Mouse (Mus musculus): Measurements from ENCODE around the gene Ccnt1. TPM values are rescaled to one million over a fixed set of nuclear protein-coding genes. Genes with fewer than 3 reads are reported as not detected.
A peak's percentile ranks its signal among the peaks of the same experiment; 100 is the strongest.

Ccnt1 gene
- total RNA-seq, 2 experiments from 2014 or later = 37.2 to 41.1 TPM

DNA sequence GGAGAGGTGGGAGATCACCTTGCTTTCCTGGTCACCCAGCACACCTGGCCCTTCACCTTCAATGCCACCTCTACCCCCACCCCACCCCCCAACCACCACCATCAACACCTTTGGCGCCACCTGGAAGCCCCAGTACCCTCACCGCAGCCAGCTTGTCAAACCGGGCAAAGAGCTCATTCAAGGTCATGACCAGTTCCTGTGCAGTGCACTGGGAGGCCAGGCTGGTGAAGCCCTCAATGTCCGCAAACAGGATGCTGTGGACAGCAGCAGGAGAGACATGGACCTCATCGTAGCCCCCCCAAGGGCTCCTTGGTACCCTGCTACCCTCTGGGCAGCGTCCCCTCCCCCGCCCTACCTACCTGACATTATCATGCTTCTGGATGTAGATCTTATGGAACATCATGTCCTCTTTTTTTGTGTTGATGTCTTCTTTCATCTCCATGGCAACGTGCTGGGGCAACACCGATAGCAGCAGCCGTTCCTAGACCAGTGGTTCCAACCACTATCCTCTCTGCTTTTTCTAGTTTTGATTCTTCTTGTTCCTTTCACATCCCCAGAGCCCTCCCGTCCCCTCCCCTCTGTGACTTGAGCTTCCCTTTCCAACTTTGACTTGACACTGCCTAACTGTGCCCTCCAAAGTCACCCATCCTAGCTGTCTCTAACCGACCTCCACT is 29.4 kb upstream of the Ccnt1 start:
- no peak for ATAC-seq (replicated peaks; ENCODE audit: low FRiP score, poor library complexity, severe bottlenecking)

DNA sequence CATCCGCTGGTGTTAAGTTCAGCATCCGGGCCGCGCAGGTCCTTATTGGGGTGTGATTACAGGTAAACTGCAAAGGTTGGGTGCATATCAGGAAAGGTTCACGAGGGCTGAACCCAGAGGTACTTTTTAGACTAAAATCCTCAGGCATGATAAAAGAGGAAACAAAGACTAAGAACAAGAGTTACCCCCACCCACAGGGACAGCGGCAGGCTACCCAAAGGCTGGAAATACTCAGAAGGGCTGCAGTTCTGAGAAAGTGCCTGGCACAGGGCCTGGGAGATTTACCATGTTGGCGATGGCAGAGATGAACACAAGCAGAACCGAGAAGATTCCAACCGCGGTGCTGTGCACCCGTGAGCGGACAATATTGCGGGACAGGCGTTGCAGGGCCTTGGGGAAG is 25.9 kb upstream of the Ccnt1 start:
- ATAC-seq (replicated peaks; ENCODE audit: low FRiP score, poor library complexity, severe bottlenecking) = no peak

DNA sequence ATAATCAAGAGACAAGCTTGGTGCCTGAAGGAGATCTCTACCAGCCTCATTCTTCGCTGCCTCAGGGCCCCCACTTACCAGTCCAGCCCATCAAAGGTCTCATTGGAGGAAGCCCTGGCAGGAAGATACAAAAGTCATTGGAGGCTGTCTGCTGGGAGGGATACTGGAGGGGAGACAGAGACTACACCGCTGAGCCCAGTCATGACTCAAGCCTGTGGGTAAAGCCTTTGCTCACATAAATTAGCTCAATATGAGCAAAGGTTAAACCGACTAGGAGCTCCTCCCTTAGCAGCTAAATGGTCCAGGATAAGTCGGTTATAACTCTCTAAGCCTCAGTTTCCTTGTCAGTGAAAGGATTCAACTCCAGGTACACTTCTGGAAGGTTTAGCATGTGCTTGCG is 24.3 kb upstream of the Ccnt1 start:
- ATAC-seq (replicated peaks; ENCODE audit: low FRiP score, poor library complexity, severe bottlenecking) = no peak

DNA sequence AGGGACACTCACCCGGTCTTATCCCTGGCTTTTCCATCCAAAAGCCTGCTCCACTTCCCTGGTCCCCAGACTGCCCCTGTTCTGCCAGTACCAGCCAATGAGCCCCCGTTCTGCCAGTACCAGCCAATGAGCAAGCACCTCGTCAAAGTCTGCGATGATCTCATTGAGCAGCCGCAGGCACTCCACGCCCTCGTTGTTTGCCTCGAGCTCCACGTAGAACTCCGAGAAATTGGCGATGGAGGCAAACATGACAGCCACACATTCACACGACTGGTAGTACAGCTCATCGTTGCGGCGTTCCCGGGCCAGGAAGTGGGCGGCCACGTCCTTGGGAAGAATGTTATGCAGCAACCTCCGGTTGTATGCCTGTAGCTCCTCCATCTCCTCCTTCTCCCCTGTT is 23.5 kb upstream of the Ccnt1 start:
- no peak for ATAC-seq (replicated peaks; ENCODE audit: low FRiP score, poor library complexity, severe bottlenecking)

DNA sequence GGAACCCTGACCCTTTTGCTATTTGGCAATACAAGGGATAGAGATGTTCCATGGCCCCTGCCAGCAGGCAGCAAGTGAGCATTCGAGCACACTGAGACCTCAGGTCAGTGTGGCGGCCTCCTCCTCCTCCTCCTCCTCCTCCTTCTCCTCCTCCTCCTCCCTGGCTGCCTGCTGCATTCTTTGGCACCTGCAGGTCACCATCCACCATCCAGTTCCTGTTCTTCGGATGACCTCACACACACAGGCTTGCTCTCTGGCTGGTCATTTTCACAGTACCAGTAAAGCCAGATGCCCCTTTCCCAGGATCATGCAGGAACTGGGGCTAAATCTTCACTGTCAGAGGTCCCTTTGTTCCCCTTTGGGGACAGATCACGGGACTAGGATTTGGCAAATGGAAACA is 20.7 kb upstream of the Ccnt1 start:
- ATAC-seq (replicated peaks; ENCODE audit: low FRiP score, poor library complexity, severe bottlenecking) = no peak

DNA sequence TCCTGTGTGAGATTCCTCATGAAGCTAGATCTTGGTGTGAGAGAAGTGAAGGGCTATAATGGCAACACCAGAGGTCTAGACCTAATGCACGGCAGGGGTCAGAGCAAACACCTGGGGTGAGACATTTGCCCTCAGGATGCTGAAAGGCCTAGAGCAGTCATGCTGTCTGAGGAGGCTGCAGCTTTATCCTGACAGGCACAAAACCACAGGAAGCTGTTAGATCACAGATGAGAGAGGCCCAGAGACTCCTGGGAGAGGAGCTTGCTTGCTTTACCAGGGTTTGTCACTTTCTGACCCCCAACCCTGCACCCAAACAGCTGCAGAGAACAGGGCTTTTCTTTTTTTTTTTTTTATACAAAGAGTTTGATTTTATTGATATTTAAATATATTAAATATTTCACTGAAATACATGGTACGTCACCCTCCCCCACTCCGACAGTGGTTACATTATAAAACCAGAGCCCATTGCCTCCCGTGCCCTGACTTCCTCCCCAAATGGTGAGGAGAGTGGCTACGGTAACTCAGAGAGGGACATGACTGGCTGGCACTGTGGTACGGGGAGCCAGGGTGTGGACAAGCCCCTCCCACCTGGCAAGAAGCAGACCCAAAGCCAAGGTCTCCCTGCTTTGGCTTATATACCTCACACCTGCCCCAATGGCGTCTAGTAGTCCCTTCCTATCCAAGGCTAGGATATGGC is 19.1 kb upstream of the Ccnt1 start:
- no peak for ATAC-seq (replicated peaks; ENCODE audit: low FRiP score, poor library complexity, severe bottlenecking)

DNA sequence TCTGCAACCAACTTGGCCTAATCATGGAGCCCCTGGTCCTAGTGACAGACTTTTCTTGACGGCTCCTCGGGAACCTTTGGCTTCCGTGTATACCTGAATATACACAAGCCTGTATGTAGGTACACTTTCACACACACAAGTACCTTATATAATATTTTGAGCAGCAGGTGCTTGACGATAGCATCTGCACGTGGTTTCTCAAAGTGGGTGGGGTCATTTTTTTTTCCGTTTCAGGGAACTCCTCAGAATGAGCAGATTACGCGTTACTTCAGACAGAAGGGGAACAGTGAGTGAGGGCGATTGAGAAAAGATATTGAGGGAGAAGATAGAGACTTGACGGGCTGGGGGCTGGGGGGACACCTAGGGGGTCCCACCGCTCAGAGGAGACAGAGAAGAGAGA is 17.0 kb upstream of the Ccnt1 start:
- no peak for ATAC-seq (replicated peaks; ENCODE audit: low FRiP score, poor library complexity, severe bottlenecking)

DNA sequence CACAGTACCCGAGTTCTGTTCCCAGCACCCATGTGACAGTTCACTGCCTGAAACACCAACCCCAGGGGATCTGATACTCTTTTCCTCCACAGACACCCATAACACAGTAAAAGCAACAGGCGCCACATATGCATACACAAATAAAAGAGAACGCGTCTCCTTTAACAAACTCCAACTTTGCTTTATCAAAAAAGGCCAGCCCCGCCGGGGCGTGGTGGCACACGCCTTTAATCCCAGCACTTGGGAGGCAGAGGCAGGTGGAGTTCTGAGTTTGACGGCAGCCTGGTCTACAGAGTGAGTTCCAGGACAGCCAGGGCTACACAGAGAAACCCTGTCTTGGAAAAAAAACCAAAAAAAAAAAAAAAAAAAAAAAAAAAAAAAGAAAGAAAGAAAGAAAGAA is 15.4 kb upstream of the Ccnt1 start:
- peak; percentile 85 for ATAC-seq (replicated peaks; ENCODE audit: low FRiP score, poor library complexity, severe bottlenecking)

DNA sequence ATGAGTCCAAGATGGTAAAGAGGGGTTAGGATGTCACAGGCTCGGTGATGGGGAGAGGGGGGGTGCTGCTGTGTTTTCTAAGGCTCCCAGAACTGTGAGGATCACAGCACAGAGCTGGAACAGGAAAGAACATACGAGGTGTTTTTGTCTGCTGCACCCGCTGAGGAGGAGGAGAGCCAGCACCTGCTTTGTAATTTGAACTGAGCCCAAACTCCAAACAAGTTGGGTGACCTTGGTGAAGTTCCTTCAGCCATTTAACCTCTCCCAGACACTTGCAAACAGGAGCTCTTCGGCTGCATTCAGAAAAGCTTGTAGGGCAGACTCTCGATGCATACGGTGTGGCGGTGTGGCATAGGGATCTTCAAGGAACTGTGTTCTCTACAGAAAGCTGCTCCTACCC is 14.7 kb upstream of the Ccnt1 start:
- no peak for ATAC-seq (replicated peaks; ENCODE audit: low FRiP score, poor library complexity, severe bottlenecking)

DNA sequence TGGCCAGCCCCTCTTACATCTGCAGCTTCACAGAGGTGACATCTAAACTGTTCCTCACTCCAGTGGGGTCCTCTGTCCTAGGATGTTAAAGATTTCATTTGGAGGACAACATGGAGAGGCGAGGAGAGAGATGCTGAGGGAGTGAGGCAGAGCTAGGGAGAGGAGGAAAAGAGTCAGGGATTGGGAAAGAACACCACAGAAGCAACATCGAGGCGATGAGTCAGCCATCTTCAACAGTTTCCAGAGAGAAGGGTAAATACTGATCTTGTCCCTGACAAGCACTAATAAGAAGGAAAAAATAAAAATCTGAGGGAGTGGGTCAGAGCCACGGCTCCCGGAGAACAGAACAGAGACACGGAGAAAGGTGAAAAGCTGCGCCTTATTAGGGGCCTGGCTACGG is 12.3 kb upstream of the Ccnt1 start:
- ATAC-seq (replicated peaks; ENCODE audit: low FRiP score, poor library complexity, severe bottlenecking) = no peak

DNA sequence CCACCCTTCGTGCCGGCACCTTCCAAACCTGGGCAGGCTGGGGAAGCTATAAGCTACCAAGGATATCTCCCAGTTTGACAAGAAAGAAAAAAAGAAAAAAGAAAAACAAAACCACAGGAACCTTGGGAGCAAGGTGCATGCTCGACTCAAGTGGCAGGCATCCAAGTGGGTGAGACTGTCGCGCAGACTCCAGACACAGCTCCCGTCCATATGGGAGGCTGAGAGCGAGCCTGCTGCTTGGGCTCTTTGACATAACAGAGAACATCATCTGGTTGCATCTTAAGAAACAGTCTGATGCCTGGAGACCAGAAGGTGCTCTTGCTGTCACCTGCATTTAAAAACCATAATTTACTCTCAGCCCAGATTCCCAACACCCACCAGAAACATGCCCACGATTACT is 11.7 kb upstream of the Ccnt1 start:
- ATAC-seq (replicated peaks; ENCODE audit: low FRiP score, poor library complexity, severe bottlenecking) = no peak

DNA sequence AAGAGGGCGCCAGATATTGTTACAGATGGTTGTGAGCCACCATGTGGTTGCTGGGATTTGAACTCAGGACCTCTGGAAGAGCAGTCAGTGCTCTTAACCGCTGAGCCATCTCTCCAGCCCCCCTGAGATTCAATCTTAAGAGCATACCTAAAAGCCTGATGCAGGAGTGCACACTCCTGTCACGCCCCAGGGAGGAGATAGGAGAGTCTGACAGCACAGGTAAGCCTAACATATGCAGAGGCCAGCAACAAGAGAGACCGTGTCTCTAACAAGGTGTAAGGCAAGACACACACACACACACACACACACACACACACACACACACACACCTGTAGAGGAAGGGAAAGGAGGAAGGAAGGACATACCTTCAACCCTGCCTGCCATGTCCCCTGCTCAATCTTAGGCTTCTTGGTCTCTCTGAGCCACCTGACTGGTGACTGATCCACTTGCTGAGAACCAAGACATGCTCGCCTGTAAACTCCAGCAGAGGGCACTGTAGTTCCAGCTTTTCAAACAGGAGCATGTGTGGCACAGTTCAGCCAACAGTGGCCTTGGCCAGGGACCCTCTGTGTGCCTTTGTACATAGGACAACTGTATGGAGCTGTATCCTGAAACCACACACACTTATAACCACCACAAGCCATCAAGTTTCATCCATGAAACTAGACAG is 9.2 kb upstream of the Ccnt1 start:
- ATAC-seq (replicated peaks; ENCODE audit: low FRiP score, poor library complexity, severe bottlenecking) = peak; percentile 93

DNA sequence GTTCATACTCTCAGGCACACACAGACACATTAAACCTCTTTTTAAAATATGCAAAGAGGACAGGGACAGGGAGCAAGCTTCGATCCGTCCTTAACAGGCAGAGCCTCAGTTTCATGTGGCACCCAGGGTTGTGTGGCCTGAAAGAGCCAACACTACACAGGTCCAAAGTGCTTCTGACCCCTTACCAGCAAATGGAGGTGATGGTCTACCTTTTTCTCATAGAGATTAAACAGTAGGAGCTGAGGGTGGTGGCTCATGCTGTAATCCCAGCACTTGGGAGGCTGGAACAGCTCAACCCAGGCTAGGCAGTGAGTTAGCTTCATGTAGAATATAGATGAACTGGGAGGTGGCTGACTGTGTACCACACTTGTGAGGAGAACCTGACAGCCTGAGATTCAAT is 8.6 kb upstream of the Ccnt1 start:
- no peak for ATAC-seq (replicated peaks; ENCODE audit: low FRiP score, poor library complexity, severe bottlenecking)

DNA sequence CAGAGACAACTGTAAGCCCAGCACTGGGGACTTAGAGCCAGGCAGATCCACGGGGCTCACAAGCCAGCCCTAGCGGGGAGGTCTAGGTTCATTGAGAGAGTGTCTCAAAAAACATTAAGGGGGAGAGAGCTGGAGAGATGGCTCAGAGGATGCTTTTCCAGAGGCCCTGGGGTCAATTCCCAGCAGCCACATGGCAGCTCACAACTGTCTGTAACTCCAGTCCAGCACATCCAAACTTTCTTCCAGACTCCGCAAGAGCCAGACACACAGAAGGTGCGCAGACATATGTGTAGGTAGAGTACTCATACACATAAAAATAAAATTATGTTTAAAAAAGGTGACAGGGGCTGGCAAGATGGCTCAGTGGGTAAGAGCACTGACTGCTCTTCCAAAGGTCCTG is 2.6 kb upstream of the Ccnt1 start:
- ATAC-seq (replicated peaks; ENCODE audit: low FRiP score, poor library complexity, severe bottlenecking) = no peak

DNA sequence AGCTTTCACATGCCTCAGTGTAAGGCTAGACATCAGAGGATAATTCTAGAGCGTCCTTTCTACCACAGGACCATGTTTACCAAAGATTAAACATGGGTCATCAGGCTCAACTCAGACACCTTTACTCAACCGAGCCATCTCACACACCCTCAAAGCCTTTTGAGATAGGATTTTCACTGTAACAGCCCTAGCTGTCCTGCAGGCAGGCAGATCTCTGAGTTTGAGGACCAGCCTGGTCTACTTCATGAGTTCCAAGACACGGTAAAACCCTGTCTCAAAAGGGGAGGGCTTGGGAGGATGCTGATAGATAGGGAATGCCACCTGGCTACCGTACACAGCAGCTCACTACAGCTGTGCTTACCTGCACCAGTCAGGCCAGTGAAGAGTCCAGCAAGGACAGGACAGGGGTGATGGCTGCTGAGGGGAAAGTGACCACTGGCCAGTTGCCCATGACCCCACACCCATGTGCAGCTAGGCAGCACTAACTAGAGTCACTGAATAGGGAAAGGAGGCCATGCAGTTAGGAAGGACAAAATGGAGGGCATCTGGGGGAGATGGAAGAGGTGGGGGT is 843 bp downstream of the Ccnt1 start:
- no peak for ATAC-seq (replicated peaks; ENCODE audit: low FRiP score, poor library complexity, severe bottlenecking)

DNA sequence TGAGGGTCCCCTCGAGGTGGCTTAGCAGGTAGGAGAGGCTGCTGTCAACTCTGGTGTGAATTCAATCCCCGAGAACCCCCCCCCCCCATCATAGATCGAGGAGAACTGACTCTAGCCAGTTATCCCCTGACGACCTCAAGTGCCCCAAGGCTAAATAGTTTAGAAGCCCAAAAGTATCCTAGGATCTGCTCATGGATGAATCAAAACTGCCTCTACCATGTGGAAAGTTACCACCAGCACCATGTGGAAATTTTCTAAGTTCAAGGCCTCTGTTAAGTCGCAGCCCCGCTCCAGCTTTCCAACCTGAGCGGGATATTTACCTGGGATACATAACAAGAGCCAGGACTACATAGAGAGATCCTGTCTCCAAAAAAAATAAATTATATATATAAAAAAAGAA is 1.5 kb downstream of the Ccnt1 start:
- ATAC-seq (replicated peaks; ENCODE audit: low FRiP score, poor library complexity, severe bottlenecking) = no peak

DNA sequence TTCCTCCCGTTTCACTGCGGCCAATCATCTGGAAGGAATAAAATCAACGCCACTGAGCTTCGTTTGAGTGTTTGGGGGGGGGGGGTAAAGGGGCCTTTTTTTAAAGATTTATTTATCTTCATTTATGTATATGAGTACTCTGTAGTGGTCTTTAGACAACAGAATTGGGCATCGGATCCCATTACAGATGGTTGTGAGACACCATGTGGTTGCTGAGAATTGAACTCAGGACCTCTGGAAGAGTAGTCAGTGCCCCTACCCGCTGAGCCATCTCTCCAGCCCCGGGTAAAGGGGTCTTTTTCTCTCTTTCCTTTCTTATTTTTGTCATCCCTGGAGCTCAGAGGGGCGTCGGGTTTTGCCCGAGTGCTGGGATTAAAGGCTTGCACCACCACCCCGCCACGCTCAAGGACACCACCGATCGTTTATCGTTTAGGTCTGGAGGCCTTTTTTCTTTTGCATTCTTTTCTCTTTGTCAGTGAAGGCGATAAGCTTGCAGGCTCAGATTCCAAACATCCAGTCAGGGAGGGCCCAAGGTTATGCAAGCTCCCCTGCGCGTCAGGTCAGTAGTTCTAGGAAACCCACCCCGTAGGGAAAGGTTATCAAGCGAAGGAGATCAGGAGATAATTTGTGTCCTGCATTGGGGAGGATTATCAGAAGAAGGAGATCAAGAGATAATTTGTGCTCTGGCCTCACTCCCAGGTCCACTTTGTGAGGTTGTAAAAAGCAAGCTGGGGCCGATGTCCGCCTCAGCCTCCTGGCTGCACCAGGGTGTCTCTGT is 2.3 kb downstream of the Ccnt1 start:
- ATAC-seq (replicated peaks; ENCODE audit: low FRiP score, poor library complexity, severe bottlenecking) = no peak

DNA sequence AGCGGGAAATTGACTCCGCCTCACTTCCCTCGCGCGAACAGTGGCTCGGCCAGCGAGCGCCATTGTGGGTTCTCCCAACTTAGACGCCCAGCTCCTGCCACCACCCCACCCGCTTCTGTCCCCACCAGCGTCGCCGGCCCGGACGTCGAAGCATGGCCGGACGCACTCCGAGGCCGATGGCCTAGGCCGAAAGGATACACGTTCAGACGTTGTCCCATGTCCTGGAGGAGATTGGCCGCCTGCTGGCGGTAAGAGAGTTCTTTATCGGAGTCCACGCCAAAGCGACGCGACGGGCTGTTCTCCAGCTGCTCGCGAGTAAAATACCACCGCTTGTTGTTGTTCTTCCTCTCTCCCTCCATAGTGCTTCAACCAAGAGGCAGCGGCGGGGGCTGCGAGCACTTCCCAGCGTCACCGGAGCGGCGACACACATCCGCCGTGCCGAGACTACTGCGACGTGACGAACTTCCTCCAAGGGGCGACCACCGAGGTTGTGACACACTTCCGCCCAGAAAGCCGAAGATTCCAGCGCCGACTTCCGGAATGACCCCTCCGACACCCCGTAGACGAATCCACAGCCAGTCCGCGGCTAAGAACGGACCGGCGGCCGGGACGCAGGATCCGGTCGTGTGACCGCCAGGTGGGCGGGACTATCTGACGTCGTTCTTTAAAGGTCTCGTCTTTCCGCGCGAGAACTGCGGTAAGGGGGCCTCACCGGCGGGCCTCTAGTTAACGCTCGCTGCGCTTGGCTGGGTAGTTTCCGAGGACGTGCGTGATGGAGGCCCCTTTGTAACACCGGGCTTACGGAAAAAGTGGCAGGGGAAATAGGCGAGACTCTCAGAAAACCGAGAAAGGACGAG is 3.2 kb downstream of the Ccnt1 start:
- ATAC-seq (replicated peaks; ENCODE audit: low FRiP score, poor library complexity, severe bottlenecking) = peak; percentile 91

DNA sequence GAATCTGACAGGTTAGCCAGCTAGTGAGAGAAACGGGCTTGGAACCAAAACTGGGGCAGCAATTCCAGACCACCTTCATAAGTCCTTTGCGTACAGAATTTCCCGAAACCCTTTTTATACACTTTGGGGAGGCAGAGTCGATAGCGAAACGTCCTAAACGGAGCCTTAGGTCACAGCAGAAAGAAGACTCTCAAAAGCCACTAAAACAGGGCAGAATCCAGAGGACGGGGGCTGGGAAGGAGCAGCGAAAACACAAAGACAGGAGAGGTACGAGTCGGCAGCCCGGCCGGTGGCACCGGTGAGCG is 3.8 kb downstream of the Ccnt1 start:
- no peak for ATAC-seq (replicated peaks; ENCODE audit: low FRiP score, poor library complexity, severe bottlenecking)

DNA sequence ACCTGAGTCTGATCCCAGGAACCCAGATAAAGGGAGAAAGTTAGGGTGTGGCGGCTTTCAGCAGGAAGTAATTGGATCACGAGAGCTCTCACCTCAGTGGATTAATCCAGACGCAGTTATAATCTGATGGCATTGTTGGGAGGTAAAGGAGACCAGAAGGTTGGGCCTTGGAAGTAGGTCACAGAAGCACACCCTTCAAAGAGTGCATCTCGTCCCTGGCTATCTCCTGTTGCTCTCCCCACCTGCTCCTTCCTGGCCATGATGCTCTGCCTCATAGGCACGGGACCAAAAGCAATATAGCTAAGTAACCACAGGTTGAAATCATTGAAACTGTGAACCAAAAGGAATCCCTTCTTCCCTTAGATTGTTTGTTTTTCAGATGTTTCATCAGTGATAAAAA is 13.5 kb downstream of the Ccnt1 start:
- no peak for ATAC-seq (replicated peaks; ENCODE audit: low FRiP score, poor library complexity, severe bottlenecking)
